Mouse (Mus musculus) MEL (cell line): ENCODE measurements around the gene Slit2. TPM values are rescaled to one million over a fixed set of nuclear protein-coding genes. Genes with fewer than 3 reads are reported as not detected.

Experiments
- DNase-seq: peaks from one replicate; pipeline ENCODE4 v3.0.0; 2011; ENCODE audit warnings: low read depth, low spot score
- H3K27ac ChIP-seq: 2 replicates; pipeline ENCODE4 v1.5.1; 2012; ENCODE audit warnings: low read depth, mild to moderate bottlenecking, control low read depth, low read length, moderate library complexity; ENCODE audit not compliant: control insufficient read depth
- H3K27me3 ChIP-seq, 2 experiments: fragments of 150-350 bp in 1 of 2; sonication (generic) in 1 of 2; 2 replicates each; pipeline ENCODE4 v1.6.1; 2012; ENCODE audit warnings: low read length in 2 of 2, mild to moderate bottlenecking in 2 of 2, improper control_type of control experiment in 1 of 2, moderate library complexity in 1 of 2; ENCODE audit not compliant: insufficient read depth in 2 of 2, control insufficient read depth in 1 of 2
- H3K36me3 ChIP-seq, 2 experiments: 2 replicates each; pipeline ENCODE4 v1.6.1; 2012 to 2014; ENCODE audit warnings: low read length in 2 of 2, improper control_type of control experiment in 1 of 2, inconsistent platforms in 1 of 2, mild to moderate bottlenecking in 1 of 2; ENCODE audit not compliant: insufficient read depth in 2 of 2, control insufficient read depth in 1 of 2
- H3K4me1 ChIP-seq, 2 experiments: fragments of 150-350 bp in 1 of 2; sonication (generic) in 1 of 2; 2 replicates each; pipeline ENCODE4 v1.6.1; 2012; ENCODE audit warnings: low read length in 2 of 2, improper control_type of control experiment in 1 of 2, mild to moderate bottlenecking in 1 of 2; ENCODE audit not compliant: insufficient read depth in 2 of 2, control insufficient read depth in 1 of 2
- H3K4me3 ChIP-seq, 2 experiments: fragments of 150-350 bp in 1 of 2; sonication (generic) in 1 of 2; 2 replicates each; pipeline ENCODE4 v1.5.1; 2012; ENCODE audit warnings: low read depth in 2 of 2, low read length in 2 of 2, mild to moderate bottlenecking in 2 of 2, moderate library complexity in 2 of 2, control low read depth in 1 of 2, improper control_type of control experiment in 1 of 2; ENCODE audit not compliant: control insufficient read depth in 1 of 2, insufficient read depth in 1 of 2
- H3K79me2 ChIP-seq: 2 replicates; pipeline ENCODE4 v1.6.1; 2012; ENCODE audit warnings: mild to moderate bottlenecking, low read length, moderate library complexity; ENCODE audit not compliant: control insufficient read depth, poor library complexity, insufficient read depth
- H3K9ac ChIP-seq: 2 replicates; pipeline ENCODE4 v1.6.1; 2012; ENCODE audit warnings: low read depth, mild to moderate bottlenecking, control low read depth, low read length, moderate library complexity; ENCODE audit not compliant: control insufficient read depth, poor library complexity, severe bottlenecking
- H3K9me3 ChIP-seq: fragments of 150-350 bp; sonication (generic); replicated peaks from 2 replicates; pipeline ENCODE4 v1.6.1; 2012; ENCODE audit warnings: mild to moderate bottlenecking, low read length, improper control_type of control experiment, moderate library complexity; ENCODE audit not compliant: insufficient read depth
- CHD1 ChIP-seq: IDR thresholded peaks from 2 replicates; pipeline ENCODE4 v1.6.1; 2012; ENCODE audit warnings: low read depth, mild to moderate bottlenecking, inconsistent platforms, low read length, improper control_type of control experiment
- CHD2 ChIP-seq: IDR thresholded peaks from 2 replicates; pipeline ENCODE4 v1.6.1; 2011; ENCODE audit warnings: low read length, improper control_type of control experiment
- CTCF ChIP-seq, 3 experiments: IDR thresholded peaks in 2 of 3; conservative IDR thresholded peaks in 1 of 3; 2 replicates each; pipeline ENCODE4 v1.5.1; 2011 to 2012; ENCODE audit warnings: low read length in 3 of 3, low read depth in 2 of 3, mild to moderate bottlenecking in 2 of 3, improper control_type of control experiment in 1 of 3, inconsistent platforms in 1 of 3, mixed read lengths in 1 of 3, moderate library complexity in 1 of 3; ENCODE audit not compliant: control insufficient read depth in 1 of 3, insufficient read depth in 1 of 3, poor library complexity in 1 of 3, severe bottlenecking in 1 of 3
- E2F4 ChIP-seq: IDR thresholded peaks from 2 replicates; pipeline ENCODE4 v1.6.1; 2011; ENCODE audit warnings: low read depth, low read length, improper control_type of control experiment, borderline replicate concordance
- GABPA ChIP-seq: IDR thresholded peaks from 2 replicates; pipeline ENCODE4 v1.6.1; 2012; ENCODE audit warnings: low read depth, mild to moderate bottlenecking, inconsistent platforms, low read length, improper control_type of control experiment, moderate library complexity
- MAFK ChIP-seq: IDR thresholded peaks from 2 replicates; pipeline ENCODE4 v1.6.1; 2011; ENCODE audit warnings: low read depth, mild to moderate bottlenecking, low read length, improper control_type of control experiment, borderline replicate concordance
- MAX ChIP-seq: IDR thresholded peaks from 2 replicates; pipeline ENCODE4 v1.6.1; 2011; ENCODE audit warnings: low read length, improper control_type of control experiment
- MEF2A ChIP-seq: IDR thresholded peaks from 2 replicates; pipeline ENCODE4 v1.6.1; 2014; ENCODE audit warnings: low read depth, mild to moderate bottlenecking, inconsistent platforms, low read length, improper control_type of control experiment; ENCODE audit not compliant: poor library complexity, insufficient replicate concordance, severe bottlenecking; ENCODE audit errors: extremely low read depth
- MXI1 ChIP-seq: IDR thresholded peaks from 2 replicates; pipeline ENCODE4 v1.6.1; 2011; ENCODE audit warnings: mild to moderate bottlenecking, low read depth, low read length, improper control_type of control experiment
- NRF1 ChIP-seq: IDR thresholded peaks from 2 replicates; pipeline ENCODE4 v1.6.1; 2014; ENCODE audit warnings: low read depth, mild to moderate bottlenecking, inconsistent platforms, low read length, improper control_type of control experiment, moderate library complexity; ENCODE audit not compliant: poor library complexity, insufficient read depth, severe bottlenecking
- POLR2A ChIP-seq, 2 experiments: IDR thresholded peaks; 2 replicates each; pipeline ENCODE4 v1.6.1; 2011 to 2012; ENCODE audit warnings: low read length in 2 of 2, mild to moderate bottlenecking in 2 of 2, control low read depth in 1 of 2, improper control_type of control experiment in 1 of 2, low read depth in 1 of 2, moderate library complexity in 1 of 2; ENCODE audit not compliant: control insufficient read depth in 1 of 2, insufficient read depth in 1 of 2, poor library complexity in 1 of 2
- POLR2AphosphoS2 ChIP-seq: IDR thresholded peaks from 2 replicates; pipeline ENCODE4 v1.6.1; 2011; ENCODE audit warnings: low read length, improper control_type of control experiment
- POLR2AphosphoS5 ChIP-seq: IDR thresholded peaks from 2 replicates; pipeline ENCODE4 v1.6.1; 2012; ENCODE audit warnings: low read depth, borderline replicate concordance, mild to moderate bottlenecking, inconsistent platforms, low read length, moderate library complexity, mixed read lengths
- SMC3 ChIP-seq: IDR thresholded peaks from 2 replicates; pipeline ENCODE4 v1.6.1; 2011; ENCODE audit warnings: low read depth, low read length, improper control_type of control experiment
- USF2 ChIP-seq, 2 experiments: IDR thresholded peaks; 2 replicates each; pipeline ENCODE4 v1.6.1; 2011 to 2012; ENCODE audit warnings: improper control_type of control experiment in 2 of 2, low read length in 2 of 2, borderline replicate concordance in 1 of 2, inconsistent platforms in 1 of 2, low read depth in 1 of 2, mild to moderate bottlenecking in 1 of 2; ENCODE audit not compliant: insufficient read depth in 1 of 2
- ZC3H11A ChIP-seq: IDR thresholded peaks from 2 replicates; pipeline ENCODE4 v1.6.1; 2012; ENCODE audit warnings: low read depth, mild to moderate bottlenecking, inconsistent platforms, low read length, improper control_type of control experiment
- ZKSCAN1 ChIP-seq: IDR thresholded peaks from 2 replicates; pipeline ENCODE4 v1.6.1; 2012; ENCODE audit warnings: low read depth, mild to moderate bottlenecking, inconsistent platforms, low read length, improper control_type of control experiment, moderate library complexity
- polyA plus RNA-seq, 2 experiments: library from polyadenylated mRNA; stranded (reverse) in 1 of 2; unstranded in 1 of 2; fragments of >175 nt in 1 of 2; fragments of >200 nt in 1 of 2; gene quantifications; 2 replicates each; pipeline versions ENCODE4 v1.2.1 to v1.2.4; 2012; ENCODE audit warnings: low replicate concordance in 2 of 2, low read depth in 1 of 2; ENCODE audit not compliant: insufficient read length in 2 of 2, insufficient read depth in 1 of 2, missing spikeins in 1 of 2
- total RNA-seq: library from RNA; depleted of rRNA; stranded (reverse); fragments of 300-350 nt; gene quantifications from 2 replicates; pipeline ENCODE4 v1.2.3, GENCODE M21; 2012

The Slit2 gene
- total and polyA plus RNA-seq, 3 experiments: not detected

DNA sequence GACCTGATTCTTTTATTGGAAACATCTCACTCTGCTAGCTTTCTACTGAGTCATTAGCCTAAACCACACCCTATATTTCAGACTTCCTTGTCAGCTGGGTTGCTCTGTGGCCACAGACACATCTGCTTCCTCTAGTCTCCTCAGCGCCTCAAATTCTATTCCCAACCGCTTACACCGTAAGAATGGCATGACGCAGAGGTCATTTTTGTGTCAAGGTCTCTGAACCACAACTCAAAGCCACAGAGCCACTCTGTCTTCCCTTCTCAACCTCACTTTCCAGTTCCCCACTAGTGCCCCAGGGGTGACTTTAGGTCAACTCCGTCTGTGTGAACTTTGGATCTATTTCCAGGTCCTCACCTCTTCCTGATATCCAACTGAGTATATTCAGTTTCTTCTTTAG is 348.5 kb downstream of the Slit2 start:
- Histone ChIP-seq H3K4me3 (no peak overlapping the region), H3K27ac (no peak overlapping the region), H3K36me3 (no peaks in the 10 kb centered on the region), H3K9me3 (no peaks in the 10 kb centered on the region), H3K4me1 (no peaks in the 10 kb centered on the region), H3K79me2 (no peaks in the 10 kb centered on the region), H3K27me3 (no peaks in the 10 kb centered on the region), H3K9ac (no peak overlapping the region)
- no peak for DNase-seq
- TF ChIP-seq POLR2A (IDR thresholded peaks at IDR 0.05; ENCODE audit: control insufficient read depth in 1 of 2, insufficient read depth in 1 of 2, low read depth in 1 of 2, low read length in 2 of 2, poor library complexity in 1 of 2) (no peak), CTCF (IDR thresholded peaks at IDR 0.05 in 2 of 3, conservative IDR thresholded peaks at IDR 0.05 in 1 of 3; ENCODE audit: control insufficient read depth in 1 of 3, insufficient read depth in 1 of 3, low read depth in 2 of 3, low read length in 3 of 3, poor library complexity in 1 of 3, severe bottlenecking in 1 of 3) (no peak), CHD1 (no peak), E2F4 (no peak), ZKSCAN1 (no peak), POLR2AphosphoS5 (no peak), GABPA (no peak), MAX (no peak), NRF1 (no peak), POLR2AphosphoS2 (no peak)

DNA sequence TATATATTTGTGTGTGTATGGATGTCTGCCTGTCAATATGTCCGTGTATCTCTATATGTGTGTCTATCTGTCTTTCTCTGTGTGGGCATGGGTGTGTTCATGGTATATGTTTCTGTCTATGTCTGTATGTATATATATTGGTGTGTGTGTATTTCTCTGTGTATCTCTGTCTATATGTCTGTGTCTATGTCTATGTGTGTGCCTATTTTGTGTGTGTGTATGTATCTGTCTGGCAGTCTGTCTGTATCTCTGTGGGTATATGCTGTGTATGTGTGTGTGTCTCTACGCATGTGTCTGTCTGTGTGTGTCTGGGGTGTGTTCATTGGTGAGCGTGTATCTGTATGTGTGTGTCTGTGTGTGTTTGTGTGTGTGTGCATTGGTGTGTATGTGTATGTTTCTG is 350.5 kb downstream of the Slit2 start:
- H3K9me3 ChIP-seq: no peaks in the 10 kb centered on the region
- no peaks in the 10 kb centered on the region for H3K79me2 ChIP-seq
- no peak overlapping the region for H3K4me3 ChIP-seq
- H3K36me3 ChIP-seq: no peaks in the 10 kb centered on the region
- DNase-seq: no peak
- no peak overlapping the region for H3K27ac ChIP-seq
- no peak for TF ChIP-seq MAFK
- no peak for TF ChIP-seq MXI1
- TF ChIP-seq CHD2: no peak
- no peak for TF ChIP-seq MAX
- no peak for TF ChIP-seq SMC3
- no peak for TF ChIP-seq ZC3H11A
- no peak for TF ChIP-seq USF2 (IDR thresholded peaks at IDR 0.05; ENCODE audit: borderline replicate concordance in 1 of 2, insufficient read depth in 1 of 2, low read depth in 1 of 2, low read length in 2 of 2)
- TF ChIP-seq MEF2A: no peak
- no peaks in the 10 kb centered on the region for H3K27me3 ChIP-seq
- no peaks in the 10 kb centered on the region for H3K4me1 ChIP-seq
- no peak overlapping the region for H3K9ac ChIP-seq
